Mouse (Mus musculus): ENCODE data around the gene Serping1.
"Not testable (repeated sequence)": the region's sequence is repeated elsewhere in the genome, so short reads cannot be mapped to it uniquely, and the experiment has no call there.

Gene Serping1

GRCm38 (mm10) chr2:84775241-84775640 lies at the start of gene Serping1:
TSS of gene Serping1 (minus strand) at chr2:84775444.
- DNase-seq (ENCODE audit: low read depth, low spot score) = peak; percentile 20

GRCm38 (mm10) chr2:84823237-84823636 lies 48.0 kb upstream of the Serping1 start:
- DNase-seq (ENCODE audit: low read depth, low spot score) = no peak

- no peak for DNase-seq (ENCODE audit: low read depth, low spot score)
Measured at GRCm38 (mm10) chr2:84822552-84822951, 47.3 kb upstream of the Serping1 start, which contains the start of gene Smtnl1. TSS of gene Smtnl1 (minus strand) at chr2:84822652.

- no peak for DNase-seq (ENCODE audit: low read depth, low spot score)
Measured at GRCm38 (mm10) chr2:84819861-84820260, 44.6 kb upstream of the Serping1 start.

- no peak for DNase-seq (ENCODE audit: low read depth, low spot score)
Measured at GRCm38 (mm10) chr2:84812676-84813075, 37.4 kb upstream of the Serping1 start.

GRCm38 (mm10) chr2:84811880-84812279 lies 36.6 kb upstream of the Serping1 start:
- no peak for DNase-seq (ENCODE audit: low read depth, low spot score)

- DNase-seq (ENCODE audit: low read depth, low spot score) = peak; percentile 91
Measured at GRCm38 (mm10) chr2:84810886-84811577, 35.8 kb upstream of the Serping1 start.

GRCm38 (mm10) chr2:84810526-84810885 lies 35.3 kb upstream of the Serping1 start:
- no peak for DNase-seq (ENCODE audit: low read depth, low spot score)

GRCm38 (mm10) chr2:84809330-84809729 lies 34.1 kb upstream of the Serping1 start:
- DNase-seq (ENCODE audit: low read depth, low spot score) = peak; percentile 78

- DNase-seq (ENCODE audit: low read depth, low spot score) = peak; percentile 84
Measured at GRCm38 (mm10) chr2:84806546-84806945, 31.3 kb upstream of the Serping1 start.

- DNase-seq (ENCODE audit: low read depth, low spot score) = no peak
Measured at GRCm38 (mm10) chr2:84803963-84804362, 28.7 kb upstream of the Serping1 start.

- DNase-seq (ENCODE audit: low read depth, low spot score) = not testable (repeated sequence)
Measured at GRCm38 (mm10) chr2:84801223-84801622, 26.0 kb upstream of the Serping1 start.

GRCm38 (mm10) chr2:84800304-84800703 lies 25.1 kb upstream of the Serping1 start:
- no peak for DNase-seq (ENCODE audit: low read depth, low spot score)

- DNase-seq (ENCODE audit: low read depth, low spot score) = peak; percentile 67
Measured at GRCm38 (mm10) chr2:84799041-84799561, 23.9 kb upstream of the Serping1 start.

GRCm38 (mm10) chr2:84798493-84798921 lies 23.3 kb upstream of the Serping1 start, which contains the start of gene Ube2l6:
TSS of gene Ube2l6 (plus strand) at chr2:84798828.
- DNase-seq (ENCODE audit: low read depth, low spot score) = peak; percentile 75

GRCm38 (mm10) chr2:84797833-84798492 lies 22.7 kb upstream of the Serping1 start:
- DNase-seq (ENCODE audit: low read depth, low spot score) = peak; percentile 80

- no peak for DNase-seq (ENCODE audit: low read depth, low spot score)
Measured at GRCm38 (mm10) chr2:84793871-84794270, 18.6 kb upstream of the Serping1 start.

- no peak for DNase-seq (ENCODE audit: low read depth, low spot score)
Measured at GRCm38 (mm10) chr2:84793154-84793553, 17.9 kb upstream of the Serping1 start.

GRCm38 (mm10) chr2:84792516-84792915 lies 17.3 kb upstream of the Serping1 start:
- DNase-seq (ENCODE audit: low read depth, low spot score) = no peak

- no peak for DNase-seq (ENCODE audit: low read depth, low spot score)
Measured at GRCm38 (mm10) chr2:84790418-84790817, 15.2 kb upstream of the Serping1 start.

GRCm38 (mm10) chr2:84788316-84788715 lies 13.1 kb upstream of the Serping1 start:
- no peak for DNase-seq (ENCODE audit: low read depth, low spot score)

GRCm38 (mm10) chr2:84783840-84784566 lies 8.8 kb upstream of the Serping1 start:
- DNase-seq (ENCODE audit: low read depth, low spot score) = no peak

Data from R1 (cell line).